Mouse (Mus musculus) stomach, embryonic 16.5 days (tissue): ENCODE results near the gene Lcn9. TPM values are rescaled to one million over a fixed set of nuclear protein-coding genes. Genes with fewer than 3 reads are reported as not detected.

Experiments
- ATAC-seq: fragments of 200-750 bp; cut with Nextera tagmentation; 2 replicates; pipeline ENCODE4 v1.8.0; 2017; ENCODE audit warnings: moderate number of reproducible peaks, moderate TSS enrichment; ENCODE audit not compliant: insufficient read depth, low FRiP score
- H3K27ac ChIP-seq: fragments of 300-500 bp; sonication (generic); 2 replicates; pipeline ENCODE4 v1.5.1; 2014; ENCODE audit warnings: low read length
- H3K27me3 ChIP-seq: fragments of 300-500 bp; sonication (generic); 2 replicates; pipeline ENCODE4 v1.6.1; 2014; ENCODE audit warnings: low read length, control low read depth, mixed read lengths; ENCODE audit not compliant: control insufficient read depth, insufficient read depth
- H3K36me3 ChIP-seq: fragments of 300-500 bp; sonication (generic); 2 replicates; pipeline ENCODE4 v1.6.1; 2014; ENCODE audit warnings: low read length; ENCODE audit not compliant: control insufficient read depth, insufficient read depth
- H3K4me1 ChIP-seq: fragments of 300-500 bp; sonication (generic); 2 replicates; pipeline ENCODE4 v1.6.1; 2014; ENCODE audit warnings: low read length, control low read depth, mixed read lengths; ENCODE audit not compliant: control insufficient read depth, insufficient read depth
- H3K4me2 ChIP-seq: fragments of 300-500 bp; sonication (generic); 2 replicates; pipeline ENCODE4 v1.6.1; 2014; ENCODE audit warnings: low read depth, low read length, mixed read lengths
- H3K4me3 ChIP-seq: fragments of 300-500 bp; sonication (generic); replicated peaks from 2 replicates; pipeline ENCODE4 v1.5.1; 2014; ENCODE audit warnings: mild to moderate bottlenecking, low read length
- H3K9ac ChIP-seq: fragments of 300-500 bp; sonication (generic); 2 replicates; pipeline ENCODE4 v1.6.1; 2014; ENCODE audit warnings: low read length
- H3K9me3 ChIP-seq: fragments of 300-500 bp; sonication (generic); replicated peaks from 2 replicates; pipeline ENCODE4 v1.6.1; 2016; ENCODE audit warnings: low read length, control low read depth; ENCODE audit not compliant: control insufficient read depth
- WGBS: fragments of 180-500 bp; shearing (Covaris S2); extraction: QIAGEN DNeasy Blood & Tissue Kit; methylation state at CpG from one replicate; pipeline ENCODE4 v1.1.7; 2014; 5-methylcytosine and 5-hydroxymethylcytosine counted together
- polyA plus RNA-seq: library from polyadenylated mRNA; unstranded; fragments of >200 nt; fragmentation: Nextera tagmentation; extraction: Ambion mirVana; gene quantifications from 2 replicates; pipeline ENCODE4 v1.2.1, GENCODE M21; 2015

The Lcn9 gene
- polyA plus RNA-seq, 1 experiment from 2014 or later, result not detected

- H3K9ac ChIP-seq, result no peak overlapping the region
- WGBS, result 32% methylated on average over 5 of the region's 5 CpGs
- H3K27me3 ChIP-seq, result no peaks in the 10 kb centered on the region
- H3K36me3 ChIP-seq, result no peaks in the 10 kb centered on the region
- H3K4me2 ChIP-seq, result no peak overlapping the region
- no peak overlapping the region for H3K4me3 ChIP-seq
- H3K27ac ChIP-seq, result no peak overlapping the region
- peak; percentile 69 for ATAC-seq
- no peaks in the 10 kb centered on the region for H3K9me3 ChIP-seq
- no peaks in the 10 kb centered on the region for H3K4me1 ChIP-seq
Observed at GRCm38 (mm10) chr2:25836291-25836690, 13.3 kb downstream of the Lcn9 start.

- H3K4me1 ChIP-seq, result no peaks in the 10 kb centered on the region
- no peak overlapping the region for H3K9ac ChIP-seq
- H3K27me3 ChIP-seq, result no peaks in the 10 kb centered on the region
- no peak for ATAC-seq
- WGBS, result 58% methylated on average over 4 of the region's 4 CpGs
- no peak overlapping the region for H3K4me3 ChIP-seq
- no peaks in the 10 kb centered on the region for H3K36me3 ChIP-seq
- H3K9me3 ChIP-seq, result no peaks in the 10 kb centered on the region
- no peak overlapping the region for H3K27ac ChIP-seq
- no peak overlapping the region for H3K4me2 ChIP-seq
Observed at GRCm38 (mm10) chr2:25842161-25842560, 19.2 kb downstream of the Lcn9 start.

GRCm38 (mm10) chr2:25842758-25843157, 19.8 kb downstream of the Lcn9 start:
- no peak overlapping the region for H3K9ac ChIP-seq
- ATAC-seq, result no peak
- no peak overlapping the region for H3K4me2 ChIP-seq
- H3K27ac ChIP-seq, result no peak overlapping the region
- no peaks in the 10 kb centered on the region for H3K36me3 ChIP-seq
- H3K4me3 ChIP-seq, result no peak overlapping the region
- no peaks in the 10 kb centered on the region for H3K4me1 ChIP-seq
- 69% methylated on average over 1 of the region's 1 CpGs for WGBS
- H3K9me3 ChIP-seq, result no peaks in the 10 kb centered on the region
- H3K27me3 ChIP-seq, result no peaks in the 10 kb centered on the region

GRCm38 (mm10) chr2:25844097-25844496, 21.1 kb downstream of the Lcn9 start:
- no peaks in the 10 kb centered on the region for H3K36me3 ChIP-seq
- 79% methylated on average over 3 of the region's 3 CpGs for WGBS

GRCm38 (mm10) chr2:25846516-25846915, 23.6 kb downstream of the Lcn9 start:
- Histone ChIP-seq H3K9me3 (no peaks in the 10 kb centered on the region), H3K9ac (no peak overlapping the region), H3K36me3 (no peaks in the 10 kb centered on the region), H3K4me1 (no peaks in the 10 kb centered on the region), H3K4me2 (no peak overlapping the region), H3K27ac (no peak overlapping the region), H3K27me3 (no peaks in the 10 kb centered on the region), H3K4me3 (no peak overlapping the region)
- 71% methylated on average over 8 of the region's 8 CpGs for WGBS
- ATAC-seq, result no peak

More at GRCm38 (mm10) chr2:25844097-25844496, 21.1 kb downstream of the Lcn9 start:
- no peaks in the 10 kb centered on the region for H3K27me3 ChIP-seq
- no peak overlapping the region for H3K27ac ChIP-seq
- H3K9ac ChIP-seq, result no peak overlapping the region
- no peaks in the 10 kb centered on the region for H3K9me3 ChIP-seq
- H3K4me3 ChIP-seq, result no peak overlapping the region
- no peaks in the 10 kb centered on the region for H3K4me1 ChIP-seq
- no peak overlapping the region for H3K4me2 ChIP-seq
- ATAC-seq, result no peak

GRCm38 (mm10) chr2:25847226-25847625, 24.3 kb downstream of the Lcn9 start, which contains the start of gene Sohlh1:
TSS of gene Sohlh1 (minus strand) at chr2:25847248.
- no peak within 1 kb of the TSS for H3K27ac ChIP-seq
- ATAC-seq, result no peak
- WGBS, result 72% methylated on average over 15 of the region's 16 CpGs

GRCm38 (mm10) chr2:25850330-25850729, 27.4 kb downstream of the Lcn9 start:
- H3K27me3 ChIP-seq, result no peaks in the 10 kb centered on the region
- no peaks in the 10 kb centered on the region for H3K36me3 ChIP-seq
- H3K27ac ChIP-seq, result no peak overlapping the region
- H3K4me3 ChIP-seq, result no peak overlapping the region
- H3K9me3 ChIP-seq, result no peaks in the 10 kb centered on the region
- no peak for ATAC-seq
- no peak overlapping the region for H3K4me2 ChIP-seq
- H3K4me1 ChIP-seq, result no peaks in the 10 kb centered on the region
- WGBS, result 15% methylated on average over 4 of the region's 4 CpGs
- no peak overlapping the region for H3K9ac ChIP-seq

More at GRCm38 (mm10) chr2:25847226-25847625, 24.3 kb downstream of the Lcn9 start, which contains the start of gene Sohlh1:
- Histone ChIP-seq H3K9me3 (no peaks in the 10 kb centered on the region), H3K4me2 (no peak within 1 kb of the TSS), H3K4me1 (no peaks in the 10 kb centered on the region), H3K4me3 (no peak within 1 kb of the TSS), H3K9ac (no peak within 1 kb of the TSS), H3K36me3 (no peaks in the 10 kb centered on the region), H3K27me3 (no peaks in the 10 kb centered on the region)

- Histone ChIP-seq H3K4me1 (no peaks in the 10 kb centered on the region), H3K36me3 (no peaks in the 10 kb centered on the region), H3K4me2 (no peak overlapping the region), H3K9me3 (no peaks in the 10 kb centered on the region), H3K4me3 (no peak overlapping the region), H3K9ac (no peak overlapping the region), H3K27ac (no peak overlapping the region), H3K27me3 (no peaks in the 10 kb centered on the region)
- 0 out of 2 replicates have a peak, but pooled peaks have one; percentile 10 for ATAC-seq
- 47% methylated on average over 3 of the region's 3 CpGs for WGBS
Observed at GRCm38 (mm10) chr2:25852626-25853025, 29.7 kb downstream of the Lcn9 start.

- Histone ChIP-seq H3K4me1 (no peaks in the 10 kb centered on the region), H3K27me3 (no peaks in the 10 kb centered on the region), H3K4me2 (no peak overlapping the region), H3K9ac (no peak overlapping the region), H3K36me3 (no peaks in the 10 kb centered on the region), H3K27ac (no peak overlapping the region), H3K9me3 (no peaks in the 10 kb centered on the region), H3K4me3 (no peak overlapping the region)
- no peak for ATAC-seq
- 70% methylated on average over 5 of the region's 5 CpGs for WGBS
Observed at GRCm38 (mm10) chr2:25853998-25854397, 31.0 kb downstream of the Lcn9 start.
